Mouse (Mus musculus): Measurements from ENCODE around the gene Mark2. TPM values are rescaled to one million over a fixed set of nuclear protein-coding genes. Genes with fewer than 3 reads are reported as not detected.

Mark2 gene
- polyA plus RNA-seq, 1 experiment from 2014 or later, result 53.9 TPM

DNA sequence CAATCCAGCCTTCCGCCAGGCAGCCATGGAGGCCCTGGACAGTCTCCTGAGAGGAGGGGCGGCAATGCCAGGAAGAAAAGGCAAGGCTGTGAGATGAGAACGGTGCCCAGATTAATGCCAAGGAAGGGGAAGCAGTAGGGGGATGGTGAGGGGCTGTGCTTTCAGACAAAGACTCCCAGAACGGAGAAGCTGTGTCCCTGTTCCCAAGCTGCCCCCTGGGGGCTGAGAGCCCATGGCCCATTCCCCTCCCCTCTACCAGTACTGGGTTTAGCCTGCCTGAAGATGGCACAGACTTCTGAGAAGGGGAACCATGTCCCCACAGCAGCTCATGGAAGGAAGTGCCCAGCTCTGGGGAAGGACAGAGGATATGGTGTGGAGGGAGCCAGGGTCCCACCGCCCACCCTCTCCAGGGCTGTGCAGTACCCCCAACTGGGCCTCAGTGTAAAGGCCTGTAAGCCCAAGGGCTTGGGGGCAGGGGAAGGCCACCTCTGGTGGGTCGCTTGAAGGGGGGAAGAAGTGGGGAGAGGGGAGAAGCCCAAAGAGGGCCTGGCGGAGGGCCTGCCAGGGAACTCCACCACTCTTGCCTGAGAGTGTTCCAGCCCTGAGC lies 65.5 kb downstream of the Mark2 start:
- Histone ChIP-seq H3K4me2 (no peak overlapping the region), H3K4me1 (ENCODE audit: control insufficient read depth, insufficient read depth, low read length) (peaks cover 39% of the 10 kb centered on the region), H3K4me3 (ENCODE audit: low read depth, low read length) (no peak overlapping the region), H3K27ac (ENCODE audit: low read depth, low read length) (peak overlapping the region; percentile 49), H3K9ac (ENCODE audit: low read length) (peak overlapping the region; percentile 25; the same call in 1 of the 2 replicates), H3K27me3 (ENCODE audit: control insufficient read depth, insufficient read depth, low read length) (no peaks in the 10 kb centered on the region), H3K36me3 (ENCODE audit: control insufficient read depth, insufficient read depth, low read length) (peaks cover 51% of the 10 kb centered on the region), H3K9me3 (ENCODE audit: control insufficient read depth, low read length) (no peaks in the 10 kb centered on the region)
- WGBS, result 44% methylated on average over 7 of the region's 7 CpGs
- DNase-seq (ENCODE audit: low spot score, missing footprints) (no peak), ATAC-seq (ENCODE audit: low FRiP score) (peak; percentile 56)

- Histone ChIP-seq H3K9ac (ENCODE audit: low read length) (no peak overlapping the region), H3K4me1 (ENCODE audit: control insufficient read depth, insufficient read depth, low read length) (peaks cover 47% of the 10 kb centered on the region), H3K36me3 (ENCODE audit: control insufficient read depth, insufficient read depth, low read length) (peaks cover 59% of the 10 kb centered on the region), H3K4me3 (ENCODE audit: low read depth, low read length) (no peak overlapping the region), H3K9me3 (ENCODE audit: control insufficient read depth, low read length) (no peaks in the 10 kb centered on the region), H3K27me3 (ENCODE audit: control insufficient read depth, insufficient read depth, low read length) (no peaks in the 10 kb centered on the region), H3K27ac (ENCODE audit: low read depth, low read length) (peak overlapping the region; percentile 30; the same call in 1 of the 2 replicates), H3K4me2 (no peak overlapping the region)
- no peak for ATAC-seq (ENCODE audit: low FRiP score)
- no peak for DNase-seq (ENCODE audit: low spot score, missing footprints)
- 63% methylated on average over 7 of the region's 7 CpGs for WGBS
These were observed 66.4 kb downstream of the Mark2 start for GRCm38 (mm10) chr19:7275131-7275789.

- H3K4me1 ChIP-seq (ENCODE audit: control insufficient read depth, insufficient read depth, low read length), result peaks cover 53% of the 10 kb centered on the region
- no peak for ATAC-seq (ENCODE audit: low FRiP score)
- DNase-seq (ENCODE audit: low spot score, missing footprints), result no peak
These were observed 67.2 kb downstream of the Mark2 start for GRCm38 (mm10) chr19:7274326-7274990.

DNA sequence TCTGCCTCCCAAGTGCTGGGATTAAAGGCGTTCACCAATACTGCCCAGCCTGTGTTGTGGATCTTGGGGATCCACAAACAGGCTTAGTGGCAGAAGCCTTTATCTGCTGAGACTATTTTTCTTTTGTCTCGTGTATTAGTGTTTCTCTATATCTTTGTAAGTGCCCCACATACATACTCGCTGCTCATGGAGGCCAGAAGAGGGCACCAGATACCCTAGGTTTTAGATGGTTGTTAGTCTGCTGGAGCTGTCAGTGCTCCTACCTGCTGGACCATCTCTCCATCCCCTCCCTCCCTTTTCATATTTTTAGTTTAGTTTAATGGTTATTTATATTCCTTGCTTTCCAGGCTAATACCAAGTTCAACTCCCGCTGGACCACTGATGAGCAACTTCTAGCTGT lies 68.2 kb downstream of the Mark2 start:
- no peak overlapping the region for H3K4me3 ChIP-seq (ENCODE audit: low read depth, low read length)
- H3K9ac ChIP-seq (ENCODE audit: low read length), result no peak overlapping the region
- no peaks in the 10 kb centered on the region for H3K27me3 ChIP-seq (ENCODE audit: control insufficient read depth, insufficient read depth, low read length)
- DNase-seq (ENCODE audit: low spot score, missing footprints), result no peak
- no peak for ATAC-seq (ENCODE audit: low FRiP score)
- no peaks in the 10 kb centered on the region for H3K9me3 ChIP-seq (ENCODE audit: control insufficient read depth, low read length)
- no peak overlapping the region for H3K27ac ChIP-seq (ENCODE audit: low read depth, low read length)
- H3K4me2 ChIP-seq, result no peak overlapping the region
- peaks cover 56% of the 10 kb centered on the region for H3K36me3 ChIP-seq (ENCODE audit: control insufficient read depth, insufficient read depth, low read length)
- H3K4me1 ChIP-seq (ENCODE audit: control insufficient read depth, insufficient read depth, low read length), result peaks cover 53% of the 10 kb centered on the region
- 94% methylated on average over 4 of the region's 4 CpGs for WGBS

More at GRCm38 (mm10) chr19:7274326-7274990, 67.2 kb downstream of the Mark2 start:
- peaks cover 56% of the 10 kb centered on the region for H3K36me3 ChIP-seq (ENCODE audit: control insufficient read depth, insufficient read depth, low read length)
- H3K9me3 ChIP-seq (ENCODE audit: control insufficient read depth, low read length), result no peaks in the 10 kb centered on the region
- H3K4me3 ChIP-seq (ENCODE audit: low read depth, low read length), result no peak overlapping the region
- no peak overlapping the region for H3K9ac ChIP-seq (ENCODE audit: low read length)
- 85% methylated on average over 13 of the region's 13 CpGs for WGBS
- no peak overlapping the region for H3K4me2 ChIP-seq
- no peaks in the 10 kb centered on the region for H3K27me3 ChIP-seq (ENCODE audit: control insufficient read depth, insufficient read depth, low read length)
- H3K27ac ChIP-seq (ENCODE audit: low read depth, low read length), result no peak overlapping the region

DNA sequence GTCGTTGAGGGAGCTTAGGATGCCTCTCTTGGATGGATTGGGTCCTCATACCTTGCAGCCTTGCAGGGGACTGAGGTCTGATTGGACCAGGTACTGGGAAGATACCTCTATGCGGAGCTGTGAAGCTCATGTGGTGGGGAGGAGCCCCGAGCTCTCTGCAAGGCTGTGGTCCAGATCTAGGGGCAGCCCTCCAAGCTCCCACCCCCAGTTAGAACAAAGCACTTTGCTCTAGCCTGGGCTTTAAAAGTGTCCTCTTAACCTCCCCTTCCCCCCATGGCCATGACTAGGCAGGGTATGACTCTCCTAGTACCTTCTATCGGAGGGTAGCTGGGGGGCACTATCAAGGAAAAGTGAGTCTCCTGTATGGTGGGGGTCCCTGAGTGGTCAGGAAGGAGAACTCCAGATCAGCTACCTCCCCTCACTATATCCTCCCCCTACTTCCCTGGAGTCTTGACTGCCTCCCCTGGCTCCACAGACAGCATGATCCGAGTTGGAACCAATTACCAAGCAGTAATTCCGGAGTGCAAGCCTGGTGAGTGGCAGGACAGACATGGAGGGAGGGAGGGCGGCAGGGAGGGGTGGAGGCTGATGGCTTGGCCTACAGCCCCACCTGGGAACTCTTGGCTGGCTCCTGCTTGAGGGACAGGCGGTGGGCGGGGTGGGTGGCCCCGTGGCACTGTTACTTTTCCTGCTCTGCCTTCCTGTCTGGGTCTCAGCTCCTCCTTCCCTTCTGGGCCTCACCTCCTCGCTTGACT lies 72.2 kb downstream of the Mark2 start:
- Histone ChIP-seq H3K4me2 (peak overlapping the region; percentile 94), H3K36me3 (ENCODE audit: control insufficient read depth, insufficient read depth, low read length) (peaks cover 42% of the 10 kb centered on the region), H3K27me3 (ENCODE audit: control insufficient read depth, insufficient read depth, low read length) (no peaks in the 10 kb centered on the region), H3K9me3 (ENCODE audit: control insufficient read depth, low read length) (no peaks in the 10 kb centered on the region), H3K4me1 (ENCODE audit: control insufficient read depth, insufficient read depth, low read length) (peaks cover 67% of the 10 kb centered on the region), H3K4me3 (ENCODE audit: low read depth, low read length) (peak overlapping the region; percentile 81), H3K27ac (ENCODE audit: low read depth, low read length) (peak overlapping the region; percentile 99), H3K9ac (ENCODE audit: low read length) (peak overlapping the region; percentile 95)
- ATAC-seq (ENCODE audit: low FRiP score) (no peak), DNase-seq (ENCODE audit: low spot score, missing footprints) (peak; percentile 92)
- 13% methylated on average over 11 of the region's 11 CpGs for WGBS

- Histone ChIP-seq H3K36me3 (ENCODE audit: control insufficient read depth, insufficient read depth, low read length) (peaks cover 34% of the 10 kb centered on the region), H3K9ac (ENCODE audit: low read length) (peak overlapping the region; percentile 95), H3K4me2 (peak overlapping the region; percentile 94), H3K9me3 (ENCODE audit: control insufficient read depth, low read length) (no peaks in the 10 kb centered on the region), H3K4me1 (ENCODE audit: control insufficient read depth, insufficient read depth, low read length) (peaks cover 66% of the 10 kb centered on the region), H3K27ac (ENCODE audit: low read depth, low read length) (peak overlapping the region; percentile 99), H3K27me3 (ENCODE audit: control insufficient read depth, insufficient read depth, low read length) (no peaks in the 10 kb centered on the region), H3K4me3 (ENCODE audit: low read depth, low read length) (peak overlapping the region; percentile 81)
- ATAC-seq (ENCODE audit: low FRiP score) (peak; percentile 12; the same call in 1 of the 2 replicates), DNase-seq (ENCODE audit: low spot score, missing footprints) (peak; percentile 99)
- WGBS, result under 1% methylated on average over 30 of the region's 30 CpGs
These were observed 73.0 kb downstream of the Mark2 start for GRCm38 (mm10) chr19:7268722-7269090.

DNA sequence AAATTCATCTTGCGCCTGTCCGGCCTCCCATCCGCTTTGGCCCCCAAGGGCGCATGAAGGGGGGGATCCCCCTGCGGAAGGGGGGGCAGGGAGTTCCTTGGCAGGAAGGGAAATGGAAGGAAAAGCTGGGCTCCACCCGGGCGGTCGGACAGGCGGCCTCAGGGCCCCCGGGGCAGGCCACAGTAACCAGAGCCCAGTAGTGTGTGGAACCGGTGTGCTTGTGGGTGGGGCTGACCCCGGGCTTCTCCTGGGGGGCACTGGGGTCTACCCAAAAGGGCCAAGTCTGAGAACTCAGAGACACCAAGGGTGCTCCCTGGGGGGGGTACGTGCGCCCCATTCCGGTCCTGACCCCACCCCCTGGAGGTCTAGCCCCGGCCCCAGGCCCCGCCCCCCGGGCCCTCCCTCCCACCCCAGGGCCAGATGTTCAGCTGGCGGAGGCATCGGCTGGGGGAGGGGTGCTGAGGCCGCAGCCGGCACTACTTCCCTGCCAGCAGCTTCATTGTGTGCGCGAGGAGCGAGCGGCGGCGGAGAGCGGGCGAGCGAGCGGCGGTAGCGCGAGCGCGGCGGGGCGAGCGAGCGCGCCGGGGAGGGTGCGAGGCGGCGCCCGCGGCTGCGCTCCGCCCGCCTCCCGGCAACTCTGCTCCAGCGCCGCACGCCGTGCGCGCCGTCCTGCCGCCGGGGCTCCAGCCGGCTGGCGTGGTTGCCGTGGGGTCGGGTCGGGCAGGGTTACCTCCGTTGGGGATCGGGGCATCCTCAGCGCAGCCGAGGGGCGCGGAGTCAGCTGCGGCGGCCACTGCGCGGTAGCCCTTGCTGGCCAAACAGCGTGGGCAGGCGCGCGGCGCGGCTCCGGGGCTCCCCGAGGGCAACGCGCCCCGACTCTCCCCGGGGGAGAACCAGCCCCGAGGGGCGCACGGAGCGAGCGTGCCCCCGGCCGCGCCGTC lies 73.6 kb downstream of the Mark2 start:
- peaks cover 66% of the 10 kb centered on the region for H3K4me1 ChIP-seq (ENCODE audit: control insufficient read depth, insufficient read depth, low read length)
- WGBS, result under 1% methylated on average over 72 of the region's 97 CpGs

GRCm38 (mm10) chr19:7267091-7267741 lies 74.4 kb downstream of the Mark2 start, which contains the start of gene Rcor2:
Gene Rcor2, plus strand, starts transcription at chr19:7267325.
- Histone ChIP-seq H3K27me3 (ENCODE audit: control insufficient read depth, insufficient read depth, low read length) (no peaks in the 10 kb centered on the region), H3K27ac (ENCODE audit: low read depth, low read length) (peak within 1 kb of the TSS; percentile 99), H3K4me1 (ENCODE audit: control insufficient read depth, insufficient read depth, low read length) (peaks cover 62% of the 10 kb centered on the region), H3K4me3 (ENCODE audit: low read depth, low read length) (peak within 1 kb of the TSS; percentile 81), H3K9ac (ENCODE audit: low read length) (peak within 1 kb of the TSS; percentile 95), H3K4me2 (peak within 1 kb of the TSS; percentile 94), H3K36me3 (ENCODE audit: control insufficient read depth, insufficient read depth, low read length) (peaks cover 19% of the 10 kb centered on the region), H3K9me3 (ENCODE audit: control insufficient read depth, low read length) (no peaks in the 10 kb centered on the region)
- ATAC-seq (ENCODE audit: low FRiP score), result peak; percentile 71
- 0% methylated on average over 22 of the region's 28 CpGs for WGBS
- DNase-seq (ENCODE audit: low spot score, missing footprints), result peak; percentile 98

More for the DNA sequence above, 73.6 kb downstream of the Mark2 start:
- no peaks in the 10 kb centered on the region for H3K27me3 ChIP-seq (ENCODE audit: control insufficient read depth, insufficient read depth, low read length)
- peaks cover 27% of the 10 kb centered on the region for H3K36me3 ChIP-seq (ENCODE audit: control insufficient read depth, insufficient read depth, low read length)
- H3K9ac ChIP-seq (ENCODE audit: low read length), result peak overlapping the region; percentile 95
- peak; percentile 43 for ATAC-seq (ENCODE audit: low FRiP score)
- no peaks in the 10 kb centered on the region for H3K9me3 ChIP-seq (ENCODE audit: control insufficient read depth, low read length)
- H3K27ac ChIP-seq (ENCODE audit: low read depth, low read length), result peak overlapping the region; percentile 99
- DNase-seq (ENCODE audit: low spot score, missing footprints), result peak; percentile 98
- H3K4me3 ChIP-seq (ENCODE audit: low read depth, low read length), result peak overlapping the region; percentile 81
- peak overlapping the region; percentile 94 for H3K4me2 ChIP-seq
